17 mouse cellular contexts compared by ENCODE assay signal in genomic region chr4:115812326-115812725, GRCm38 (mm10). TPM values are rescaled to one million over a fixed set of nuclear protein-coding genes. Genes with fewer than 3 reads are reported as not detected.
"Had no signal": no experiment of that assay in that cellular context is flagged by ENCODE, and none has a peak within 500 bp of the region (broad histone marks: within the 10 kb centered on the region; RNA-seq: fewer than 3 reads in every experiment).

No protein-coding gene starts in this region.

- H3K4me1 ChIP-seq: neural tube, embryonic 12.5 days; neural tube, embryonic 13.5 days; neural tube, embryonic 15.5 days; stomach, embryonic 15.5 days had no signal

- H3K9ac ChIP-seq: neural tube, embryonic 12.5 days; neural tube, embryonic 13.5 days; neural tube, embryonic 15.5 days; stomach, embryonic 15.5 days had no signal

- H3K4me3 ChIP-seq: neural tube, embryonic 12.5 days; neural tube, embryonic 13.5 days; neural tube, embryonic 15.5 days; stomach, embryonic 15.5 days had no signal

- H3K4me2 ChIP-seq: neural tube, embryonic 12.5 days; neural tube, embryonic 13.5 days; neural tube, embryonic 15.5 days; stomach, embryonic 15.5 days had no signal

- H3K27me3 ChIP-seq: neural tube, embryonic 12.5 days; neural tube, embryonic 13.5 days; neural tube, embryonic 15.5 days; stomach, embryonic 15.5 days had no signal

- DNase-seq: retina, postnatal 1 day; right cerebral cortex, adult 18-20 months; right cerebral cortex, postnatal 25 days; right cerebral cortex, postnatal 4 days; spleen, adult 18-20 months; thymus, adult 18-20 months; thymus, adult 2 months; thymus, postnatal 14 days; thymus, postnatal 25 days; thymus, postnatal 36 days; thymus, postnatal 4 days had no signal

- H3K27ac ChIP-seq: neural tube, embryonic 12.5 days; neural tube, embryonic 13.5 days; neural tube, embryonic 15.5 days; stomach, embryonic 15.5 days; stomach, postnatal 0 days had no signal

- H3K9me3 ChIP-seq: neural tube, embryonic 12.5 days; neural tube, embryonic 13.5 days; neural tube, embryonic 15.5 days; stomach, embryonic 15.5 days had no signal

RNA-seq across cellular contexts. Expression of gene Tex38, which starts 31.5 kb away (rescaled TPM):
- polyA plus RNA-seq: neural tube, embryonic 13.5 days; small intestine, adult 2 months had no signal
